Mouse (Mus musculus) testis, adult 2 months (tissue): ENCODE data around the gene Muc3a.

Source experiments
- CTCF ChIP-seq: fragments of 200-500 bp; IDR thresholded peaks from 2 replicates; pipeline ENCODE4 v1.5.1; 2012; ENCODE audit warnings: low read depth, mild to moderate bottlenecking, inconsistent platforms, low read length, moderate library complexity; ENCODE audit not compliant: control insufficient read depth, insufficient read depth, insufficient replicate concordance
- POLR2A ChIP-seq: fragments of 200-500 bp; IDR thresholded peaks from 2 replicates; pipeline ENCODE4 v1.6.1; 2012; ENCODE audit warnings: low read depth, mild to moderate bottlenecking, inconsistent platforms, low read length, moderate library complexity; ENCODE audit not compliant: control insufficient read depth

GRCm38 (mm10) chr5:137167539-137167938, 44.6 kb downstream of the Muc3a start:
- TF ChIP-seq CTCF (no peak), POLR2A (no peak)
